Mouse (Mus musculus): Measurements from ENCODE around the gene Sh3gl3. TPM values are rescaled to one million over a fixed set of nuclear protein-coding genes. Genes with fewer than 3 reads are reported as not detected.

Gene Sh3gl3
- polyA plus RNA-seq, 1 experiment from 2014 or later, result 25.0 TPM

DNA sequence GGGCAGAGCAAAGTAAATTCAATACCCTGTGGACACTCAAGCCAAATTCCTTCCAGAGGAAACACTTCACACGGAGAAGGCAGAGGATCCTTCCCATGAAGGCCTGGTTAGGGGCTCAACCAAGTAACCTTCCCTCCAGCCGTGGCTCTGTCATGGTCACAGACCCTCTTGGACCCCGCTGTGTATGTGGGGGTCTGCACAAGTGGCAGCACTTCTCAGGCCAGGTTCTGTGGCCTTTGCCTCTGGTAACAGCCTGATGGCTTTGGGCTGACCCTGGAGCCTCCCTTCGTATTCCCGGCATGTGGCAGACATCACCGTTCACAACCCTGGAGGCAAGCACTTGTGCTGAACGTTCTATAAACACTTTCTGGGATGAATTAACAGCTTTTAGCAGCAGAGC, 176.2 kb downstream of the Sh3gl3 start:
- no peaks in the 10 kb centered on the region for H3K9me3 ChIP-seq (ENCODE audit: control insufficient read depth, low read length)
- H3K4me1 ChIP-seq (ENCODE audit: control insufficient read depth, insufficient read depth, low read length), result no peaks in the 10 kb centered on the region
- H3K27ac ChIP-seq (ENCODE audit: low read depth, low read length), result no peak overlapping the region
- ATAC-seq (ENCODE audit: insufficient read depth, low FRiP score, low TSS enrichment) (no peak), DNase-seq (ENCODE audit: low spot score) (no peak)
- H3K9ac ChIP-seq (ENCODE audit: low read length), result no peak overlapping the region
- H3K27me3 ChIP-seq (ENCODE audit: control insufficient read depth, insufficient read depth, low read length), result no peaks in the 10 kb centered on the region
- WGBS, result 75% methylated on average over 7 of the region's 7 CpGs
- no peaks in the 10 kb centered on the region for H3K36me3 ChIP-seq (ENCODE audit: control insufficient read depth, insufficient read depth, low read length)
- H3K4me2 ChIP-seq (ENCODE audit: low read depth), result no peak overlapping the region
- H3K4me3 ChIP-seq (ENCODE audit: low read depth, low read length), result no peak overlapping the region

DNA sequence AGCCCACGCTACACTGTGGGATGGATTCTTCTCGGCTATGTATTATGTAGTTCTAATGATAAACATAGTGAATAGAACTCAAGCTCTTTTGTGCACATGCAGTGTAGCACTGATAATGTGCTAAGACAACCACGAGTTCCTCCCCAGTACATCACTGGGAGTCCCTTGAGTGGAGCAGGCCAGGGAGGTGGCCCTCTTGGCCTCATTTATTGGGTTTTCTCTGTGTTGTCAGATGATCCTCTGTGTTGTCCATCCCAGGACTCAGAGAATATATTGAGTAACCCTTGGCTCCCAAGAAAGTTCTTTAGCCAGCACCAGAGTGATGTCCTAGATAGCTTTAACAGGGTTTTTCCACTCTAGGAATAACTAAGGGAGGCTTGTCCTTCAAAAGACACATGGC, 176.8 kb downstream of the Sh3gl3 start:
- H3K9ac ChIP-seq (ENCODE audit: low read length), result no peak overlapping the region
- no peak overlapping the region for H3K4me3 ChIP-seq (ENCODE audit: low read depth, low read length)
- H3K9me3 ChIP-seq (ENCODE audit: control insufficient read depth, low read length), result no peaks in the 10 kb centered on the region
- no peak overlapping the region for H3K4me2 ChIP-seq (ENCODE audit: low read depth)
- no peak for DNase-seq (ENCODE audit: low spot score)
- H3K27ac ChIP-seq (ENCODE audit: low read depth, low read length), result no peak overlapping the region
- no peaks in the 10 kb centered on the region for H3K4me1 ChIP-seq (ENCODE audit: control insufficient read depth, insufficient read depth, low read length)
- 86% methylated on average over 3 of the region's 3 CpGs for WGBS
- no peaks in the 10 kb centered on the region for H3K27me3 ChIP-seq (ENCODE audit: control insufficient read depth, insufficient read depth, low read length)
- no peaks in the 10 kb centered on the region for H3K36me3 ChIP-seq (ENCODE audit: control insufficient read depth, insufficient read depth, low read length)
- no peak for ATAC-seq (ENCODE audit: insufficient read depth, low FRiP score, low TSS enrichment)

Other genes starting within 250 kb of the Sh3gl3 start
- gene Hdgfl3, start 239.4 kb upstream of the Sh3gl3 start, polyA plus RNA-seq (2014; fragmentation: Nextera tagmentation; extraction: Ambion mirVana), result 37.5 and 40.3 TPM in 2 replicates
- gene Bnc1, start 181.5 kb upstream of the Sh3gl3 start, polyA plus RNA-seq (2014; fragmentation: Nextera tagmentation; extraction: Ambion mirVana), result 3.3 and 4.6 TPM in 2 replicates
- 0.32 and 0.82 TPM in 2 replicates for gene Adamtsl3, start 161.9 kb downstream of the Sh3gl3 start, polyA plus RNA-seq (2014; fragmentation: Nextera tagmentation; extraction: Ambion mirVana)